Mouse (Mus musculus): ENCODE results near the gene Fau. TPM values are rescaled to one million over a fixed set of nuclear protein-coding genes. Genes with fewer than 3 reads are reported as not detected.
A peak's percentile ranks its signal among the peaks of the same experiment; 100 is the strongest.

Fau gene
- polyA plus RNA-seq, 1 experiment from 2014 or later = 835 TPM

GRCm38 (mm10) chr19:6088841-6089240, 31.2 kb downstream of the Fau start:
- H3K4me3 ChIP-seq = no peak overlapping the region
- no peak overlapping the region for H3K27ac ChIP-seq (replicated peaks)
- H3K4me1 ChIP-seq = peaks cover 16% of the 10 kb centered on the region
- DNase-seq (ENCODE audit: low spot score) = no peak
- H3K9me3 ChIP-seq (replicated peaks) = no peaks in the 10 kb centered on the region
- no peaks in the 10 kb centered on the region for H3K27me3 ChIP-seq (ENCODE audit: low read depth, poor library complexity, severe bottlenecking)
- peaks cover 78% of the 10 kb centered on the region for H3K36me3 ChIP-seq
- 95% methylated on average over 13 of the region's 13 CpGs for WGBS

GRCm38 (mm10) chr19:6094119-6094518, 36.5 kb downstream of the Fau start, which contains the start of gene AC131692.1:
Gene AC131692.1, plus strand, starts transcription at chr19:6094419.
- Histone ChIP-seq H3K4me3 (no peak within 1 kb of the TSS), H3K27me3 (ENCODE audit: low read depth, poor library complexity, severe bottlenecking) (no peaks in the 10 kb centered on the region), H3K27ac (replicated peaks) (no peak within 1 kb of the TSS), H3K9me3 (replicated peaks) (no peaks in the 10 kb centered on the region), H3K4me1 (no peaks in the 10 kb centered on the region), H3K36me3 (peaks cover 92% of the 10 kb centered on the region)
- 94% methylated on average over 7 of the region's 7 CpGs for WGBS
- DNase-seq (ENCODE audit: low spot score) = no peak

- no peak for DNase-seq (ENCODE audit: low spot score)
- H3K36me3 ChIP-seq = peaks cover 68% of the 10 kb centered on the region
- 91% methylated on average over 3 of the region's 3 CpGs for WGBS
Observed at GRCm38 (mm10) chr19:6097847-6098246, 40.2 kb downstream of the Fau start.

GRCm38 (mm10) chr19:6101186-6101585, 43.5 kb downstream of the Fau start:
- Histone ChIP-seq H3K27me3 (ENCODE audit: low read depth, poor library complexity, severe bottlenecking) (no peaks in the 10 kb centered on the region), H3K27ac (replicated peaks) (no peak overlapping the region), H3K9me3 (replicated peaks) (no peaks in the 10 kb centered on the region), H3K36me3 (peaks cover 34% of the 10 kb centered on the region), H3K4me3 (no peak overlapping the region), H3K4me1 (no peaks in the 10 kb centered on the region)
- no peak for DNase-seq (ENCODE audit: low spot score)
- 76% methylated on average over 6 of the region's 6 CpGs for WGBS

More at GRCm38 (mm10) chr19:6097847-6098246, 40.2 kb downstream of the Fau start:
- Histone ChIP-seq H3K27me3 (ENCODE audit: low read depth, poor library complexity, severe bottlenecking) (no peaks in the 10 kb centered on the region), H3K9me3 (replicated peaks) (no peaks in the 10 kb centered on the region), H3K27ac (replicated peaks) (no peak overlapping the region), H3K4me1 (no peaks in the 10 kb centered on the region), H3K4me3 (no peak overlapping the region)

GRCm38 (mm10) chr19:6102169-6102853, 44.7 kb downstream of the Fau start:
- DNase-seq (ENCODE audit: low spot score) = no peak
- peaks cover 28% of the 10 kb centered on the region for H3K36me3 ChIP-seq
- H3K27me3 ChIP-seq (ENCODE audit: low read depth, poor library complexity, severe bottlenecking) = no peaks in the 10 kb centered on the region
- H3K4me3 ChIP-seq = no peak overlapping the region
- no peaks in the 10 kb centered on the region for H3K9me3 ChIP-seq (replicated peaks)
- H3K4me1 ChIP-seq = no peaks in the 10 kb centered on the region
- WGBS = 83% methylated on average over 6 of the region's 6 CpGs
- H3K27ac ChIP-seq (replicated peaks) = no peak overlapping the region

GRCm38 (mm10) chr19:6104476-6104875, 46.8 kb downstream of the Fau start:
- no peak overlapping the region for H3K4me3 ChIP-seq
- H3K9me3 ChIP-seq (replicated peaks) = no peaks in the 10 kb centered on the region
- H3K4me1 ChIP-seq = no peaks in the 10 kb centered on the region
- H3K27me3 ChIP-seq (ENCODE audit: low read depth, poor library complexity, severe bottlenecking) = no peaks in the 10 kb centered on the region
- peaks cover 18% of the 10 kb centered on the region for H3K36me3 ChIP-seq
- DNase-seq (ENCODE audit: low spot score) = no peak
- 82% methylated on average over 4 of the region's 4 CpGs for WGBS
- no peak overlapping the region for H3K27ac ChIP-seq (replicated peaks)

GRCm38 (mm10) chr19:6105586-6105985, 47.9 kb downstream of the Fau start, which contains the start of gene Naaladl1:
Gene Naaladl1, plus strand, starts transcription at chr19:6105782.
- Histone ChIP-seq H3K27me3 (ENCODE audit: low read depth, poor library complexity, severe bottlenecking) (no peaks in the 10 kb centered on the region), H3K4me3 (no peak within 1 kb of the TSS), H3K27ac (replicated peaks) (no peak within 1 kb of the TSS), H3K4me1 (no peaks in the 10 kb centered on the region), H3K9me3 (replicated peaks) (no peaks in the 10 kb centered on the region), H3K36me3 (0 out of 2 replicates have a peak, but pooled peaks cover 8% of the 10 kb centered on the region)
- WGBS = 86% methylated on average over 7 of the region's 7 CpGs
- no peak for DNase-seq (ENCODE audit: low spot score)

Small RNA genes within 50 kb of the gene (microRNA-seq; reads per million reads assigned to microRNA genes)
- gene Mir6988 = 4.2 reads per million, percentile 9 among the genes with 10 or more reads in this experiment

Other genes starting within 250 kb of the Fau start
- 33.8 and 34.9 TPM in 2 replicates for gene Frmd8, start 182.6 kb upstream of the Fau start, polyA plus RNA-seq (2016; fragmentation: Nextera tagmentation; extraction: Ambion mirVana)
- 2.3 and 2.6 TPM in 2 replicates for gene Slc25a45, start 180.0 kb upstream of the Fau start, polyA plus RNA-seq (2016; fragmentation: Nextera tagmentation; extraction: Ambion mirVana)
- 9.5 and 10.8 TPM in 2 replicates for gene Tigd3, start 163.7 kb upstream of the Fau start, polyA plus RNA-seq (2016; fragmentation: Nextera tagmentation; extraction: Ambion mirVana)
- 242 and 245 TPM in 2 replicates for gene Dpf2, start 144.8 kb upstream of the Fau start, polyA plus RNA-seq (2016; fragmentation: Nextera tagmentation; extraction: Ambion mirVana)
- 1.8 and 2.2 TPM in 2 replicates for gene Cdc42ep2, start 133.0 kb upstream of the Fau start, polyA plus RNA-seq (2016; fragmentation: Nextera tagmentation; extraction: Ambion mirVana)
- gene Pola2, start 93.6 kb upstream of the Fau start, polyA plus RNA-seq (2016; fragmentation: Nextera tagmentation; extraction: Ambion mirVana) = 97.3 and 110 TPM in 2 replicates
- not detected in 2 replicates for gene Slc22a20, start 71.7 kb upstream of the Fau start, polyA plus RNA-seq (2016; fragmentation: Nextera tagmentation; extraction: Ambion mirVana)
- 4.1 and 4.3 TPM in 2 replicates for gene Capn1, start 41.9 kb upstream of the Fau start, polyA plus RNA-seq (2016; fragmentation: Nextera tagmentation; extraction: Ambion mirVana)
- 35.0 and 35.8 TPM in 2 replicates for gene Syvn1, start 11.3 kb upstream of the Fau start, polyA plus RNA-seq (2016; fragmentation: Nextera tagmentation; extraction: Ambion mirVana)
- gene Mrpl49, start 59 bp upstream of the Fau start, polyA plus RNA-seq (2016; fragmentation: Nextera tagmentation; extraction: Ambion mirVana) = 85.3 and 88.4 TPM in 2 replicates
- 36.6 and 37.2 TPM in 2 replicates for gene Znhit2, start 3.3 kb downstream of the Fau start, polyA plus RNA-seq (2016; fragmentation: Nextera tagmentation; extraction: Ambion mirVana)
- 37.3 and 41.9 TPM in 2 replicates for gene Tm7sf2, start 10.5 kb downstream of the Fau start, polyA plus RNA-seq (2016; fragmentation: Nextera tagmentation; extraction: Ambion mirVana)
- gene Vps51, start 19.4 kb downstream of the Fau start, polyA plus RNA-seq (2016; fragmentation: Nextera tagmentation; extraction: Ambion mirVana) = 68.0 and 77.3 TPM in 2 replicates
- gene Tmem262, start 22.2 kb downstream of the Fau start, polyA plus RNA-seq (2016; fragmentation: Nextera tagmentation; extraction: Ambion mirVana) = not detected in 2 replicates
- gene Gm28374, start 24.4 kb downstream of the Fau start, polyA plus RNA-seq (2016; fragmentation: Nextera tagmentation; extraction: Ambion mirVana) = 2.4 and 3.1 TPM in 2 replicates
- 76.1 and 85.2 TPM in 2 replicates for gene Zfpl1, start 27.1 kb downstream of the Fau start, polyA plus RNA-seq (2016; fragmentation: Nextera tagmentation; extraction: Ambion mirVana)
- 70.2 and 75.4 TPM in 2 replicates for gene Cdca5, start 27.1 kb downstream of the Fau start, polyA plus RNA-seq (2016; fragmentation: Nextera tagmentation; extraction: Ambion mirVana)
- 0.42 and 0.51 TPM in 2 replicates for gene AC131692.1, start 36.6 kb downstream of the Fau start, polyA plus RNA-seq (2016; fragmentation: Nextera tagmentation; extraction: Ambion mirVana)
- gene Naaladl1, start 47.9 kb downstream of the Fau start, polyA plus RNA-seq (2016; fragmentation: Nextera tagmentation; extraction: Ambion mirVana) = 0.72 and 0.99 TPM in 2 replicates
- gene Sac3d1, start 60.8 kb downstream of the Fau start, polyA plus RNA-seq (2016; fragmentation: Nextera tagmentation; extraction: Ambion mirVana) = 61.8 and 70.0 TPM in 2 replicates
- 24.0 and 28.9 TPM in 2 replicates for gene Snx15, start 70.5 kb downstream of the Fau start, polyA plus RNA-seq (2016; fragmentation: Nextera tagmentation; extraction: Ambion mirVana)
- gene Batf2, start 83.1 kb downstream of the Fau start, polyA plus RNA-seq (2016; fragmentation: Nextera tagmentation; extraction: Ambion mirVana) = not detected in 2 replicates
- 118 and 124 TPM in 2 replicates for gene Arl2, start 83.7 kb downstream of the Fau start, polyA plus RNA-seq (2016; fragmentation: Nextera tagmentation; extraction: Ambion mirVana)
- gene Majin, start 126.5 kb downstream of the Fau start, polyA plus RNA-seq (2016; fragmentation: Nextera tagmentation; extraction: Ambion mirVana) = not detected in 2 replicates
- not detected in 2 replicates for gene Gpha2, start 168.5 kb downstream of the Fau start, polyA plus RNA-seq (2016; fragmentation: Nextera tagmentation; extraction: Ambion mirVana)
- 31.7 and 42.8 TPM in 2 replicates for gene Ppp2r5b, start 178.0 kb downstream of the Fau start, polyA plus RNA-seq (2016; fragmentation: Nextera tagmentation; extraction: Ambion mirVana)
- 10.1 and 13.4 TPM in 2 replicates for gene Atg2a, start 183.8 kb downstream of the Fau start, polyA plus RNA-seq (2016; fragmentation: Nextera tagmentation; extraction: Ambion mirVana)
- 81.6 and 93.5 TPM in 2 replicates for gene Ehd1, start 218.9 kb downstream of the Fau start, polyA plus RNA-seq (2016; fragmentation: Nextera tagmentation; extraction: Ambion mirVana)
- gene Cdc42bpg, start 248.6 kb downstream of the Fau start, polyA plus RNA-seq (2016; fragmentation: Nextera tagmentation; extraction: Ambion mirVana) = 0.11 and 0.15 TPM in 2 replicates